Mouse (Mus musculus) kidney, adult 11 months (tissue): Measurements from ENCODE around the gene Olfr1427.
"Not testable (repeated sequence)": the region's sequence is repeated elsewhere in the genome, so short reads cannot be mapped to it uniquely, and the experiment has no call there.

Experiments used
- DNase-seq: peaks from one replicate; pipeline ENCODE4 v3.0.0; 2022

Olfr1427 gene

DNA sequence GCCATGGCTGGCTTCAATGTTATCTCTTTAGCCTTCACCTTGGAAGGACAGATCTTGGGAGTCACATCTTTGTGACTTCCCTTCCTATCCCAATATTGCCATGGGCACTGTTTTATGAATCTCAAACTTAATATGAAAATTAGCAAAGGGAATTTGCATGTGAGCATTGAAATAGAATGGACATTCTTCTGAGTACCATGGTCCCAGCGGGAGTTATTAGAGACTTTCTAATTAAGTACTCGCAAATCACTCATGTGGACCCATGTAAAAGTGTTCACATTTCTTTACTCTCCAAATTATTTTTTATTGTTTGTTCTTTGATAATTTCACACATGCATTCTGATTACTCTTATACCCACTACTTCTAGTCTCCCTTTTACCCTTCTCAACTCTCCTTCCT, at the start of gene Olfr1427:
TSS of gene Olfr1427 (minus strand) at position 101 of the 400 bp plus-strand sequence.
- no peak for DNase-seq

DNA sequence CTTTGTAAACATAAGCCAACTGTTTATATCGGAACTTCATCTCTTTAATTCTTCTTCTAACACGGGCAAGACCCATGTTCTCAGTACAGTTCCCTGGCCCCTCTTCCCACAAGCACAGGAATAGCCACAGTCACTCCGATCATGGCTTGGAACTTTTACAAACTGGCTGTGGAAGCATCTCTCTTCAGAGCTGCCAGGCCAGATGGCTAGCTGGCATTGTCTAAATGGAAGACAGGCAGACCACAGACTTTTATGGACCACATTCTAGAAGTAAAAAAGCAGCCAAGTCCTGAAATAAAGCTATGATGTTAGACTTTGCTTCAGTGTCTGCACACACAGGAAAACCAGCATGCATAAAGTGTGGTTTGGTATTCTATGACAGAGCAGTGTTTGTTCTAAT, 42.3 kb upstream of the Olfr1427 start:
- no peak for DNase-seq

DNA sequence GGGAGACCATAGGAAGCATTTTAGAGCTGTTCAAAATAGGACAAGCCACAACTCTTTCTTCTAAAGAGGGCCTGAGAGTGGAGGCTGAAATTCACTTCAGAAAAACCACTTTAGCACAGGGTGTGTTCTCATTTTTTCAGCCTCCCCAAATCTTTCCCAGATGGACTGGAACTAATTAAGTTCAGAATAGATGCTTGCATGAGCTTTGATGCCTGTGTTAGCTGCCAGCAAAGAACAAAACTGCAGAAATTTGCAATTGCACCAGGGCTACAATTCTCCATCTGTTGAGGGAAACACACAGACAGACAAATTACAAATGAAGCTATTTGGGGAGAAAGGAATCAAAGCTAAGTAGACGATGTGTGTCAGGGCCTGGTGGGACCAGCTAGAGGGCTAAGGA, 40.2 kb upstream of the Olfr1427 start:
- no peak for DNase-seq

DNA sequence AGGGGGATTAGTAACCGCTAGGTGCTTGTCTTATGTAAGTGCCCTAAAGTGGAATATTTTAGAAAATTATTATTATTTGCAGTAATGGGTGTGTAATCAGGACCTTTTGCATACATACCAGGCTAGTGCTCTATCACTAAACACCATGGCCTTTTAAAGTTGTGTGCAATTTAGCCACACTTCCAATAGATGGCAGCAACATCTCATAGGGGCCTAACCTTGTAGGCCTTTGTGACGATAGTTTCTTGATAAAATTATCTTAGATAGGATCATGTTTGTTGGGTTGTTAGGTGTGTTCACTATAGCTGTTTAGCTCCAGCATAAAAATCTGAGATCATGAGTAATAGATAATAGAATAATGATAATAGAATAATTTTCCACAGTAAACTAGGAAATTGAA, 31.2 kb upstream of the Olfr1427 start:
- no peak for DNase-seq

DNA sequence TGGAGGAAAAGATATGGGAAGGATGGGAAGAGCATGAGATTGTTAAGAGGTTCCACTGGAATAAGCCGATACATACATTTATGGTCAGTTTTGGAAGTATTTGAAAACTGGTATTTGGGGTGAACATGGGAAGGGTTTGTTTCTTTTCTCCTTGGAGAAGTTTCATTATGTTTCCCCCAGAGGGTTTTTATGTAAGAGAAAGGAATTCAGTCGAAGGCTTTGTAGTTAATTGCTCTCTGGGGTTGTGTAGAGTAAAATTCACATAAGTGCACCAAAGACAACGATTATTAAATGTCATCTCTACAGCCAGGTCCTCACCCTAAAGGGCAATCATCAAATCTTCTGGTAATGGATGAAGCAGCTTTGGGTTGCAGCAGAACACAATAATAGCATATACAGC, 20.0 kb upstream of the Olfr1427 start, which contains the start of gene Olfr76:
TSS of gene Olfr76 (minus strand) at position 101 of the 400 bp plus-strand sequence.
- DNase-seq = no peak

DNA sequence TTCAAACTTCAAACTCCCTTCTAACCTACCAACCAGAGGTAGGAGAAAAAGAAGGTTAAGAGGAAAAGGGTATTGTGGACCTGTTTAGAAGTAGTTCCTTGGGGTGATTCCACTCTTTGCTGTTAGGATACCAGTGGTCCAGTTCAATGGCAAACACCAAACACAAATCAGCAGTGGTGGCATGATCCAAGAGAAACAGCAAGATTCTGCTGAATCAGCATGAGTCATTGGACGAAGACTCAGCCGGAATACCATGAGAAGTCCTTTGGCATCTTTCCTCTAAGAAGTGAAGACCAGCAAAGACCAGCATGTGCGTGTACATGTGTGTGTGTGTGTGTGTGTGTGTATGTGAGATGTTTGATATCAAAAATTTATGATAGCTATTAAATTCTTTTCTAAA, 13.3 kb upstream of the Olfr1427 start:
- no peak for DNase-seq

DNA sequence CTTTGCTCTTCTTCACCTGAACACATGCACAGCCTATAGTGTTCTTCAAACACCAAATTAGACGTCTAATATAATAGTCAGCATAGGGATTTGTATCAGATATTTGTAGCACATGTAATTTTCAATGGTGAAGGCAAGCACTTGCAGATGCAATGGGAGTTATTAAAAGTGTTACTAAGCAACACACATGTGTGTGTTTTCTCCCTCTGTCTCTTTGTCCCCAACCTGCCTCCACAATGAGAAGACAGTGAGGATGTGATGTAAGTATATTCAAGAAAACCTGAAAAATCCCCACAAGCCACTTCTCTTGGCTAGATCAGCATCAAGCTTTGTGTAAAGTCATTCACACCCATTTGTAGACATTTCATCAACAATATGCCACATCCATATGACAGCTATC, 12.7 kb upstream of the Olfr1427 start, which contains the start of gene Olfr1428:
TSS of gene Olfr1428 (minus strand) at position 101 of the 400 bp plus-strand sequence.
- DNase-seq = no peak

DNA sequence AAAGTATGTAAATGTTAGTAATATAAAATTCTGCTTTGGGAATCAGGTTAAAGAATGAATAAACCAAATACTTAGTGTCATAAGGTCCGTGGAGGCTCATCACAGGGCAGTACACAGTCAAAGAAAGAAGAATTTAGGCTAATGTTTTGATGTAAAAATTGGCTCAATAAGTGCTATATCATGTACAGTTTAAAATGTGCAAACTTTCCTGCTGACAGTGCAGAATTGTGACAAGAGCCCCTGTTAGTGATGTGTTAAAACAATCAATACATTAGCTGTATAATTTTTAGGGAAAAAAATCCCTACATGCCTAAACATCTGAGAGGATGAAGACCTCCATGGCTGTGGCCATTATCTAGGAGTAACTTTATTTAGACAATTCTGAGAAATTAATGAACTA, 10.7 kb upstream of the Olfr1427 start:
- no peak for DNase-seq

DNA sequence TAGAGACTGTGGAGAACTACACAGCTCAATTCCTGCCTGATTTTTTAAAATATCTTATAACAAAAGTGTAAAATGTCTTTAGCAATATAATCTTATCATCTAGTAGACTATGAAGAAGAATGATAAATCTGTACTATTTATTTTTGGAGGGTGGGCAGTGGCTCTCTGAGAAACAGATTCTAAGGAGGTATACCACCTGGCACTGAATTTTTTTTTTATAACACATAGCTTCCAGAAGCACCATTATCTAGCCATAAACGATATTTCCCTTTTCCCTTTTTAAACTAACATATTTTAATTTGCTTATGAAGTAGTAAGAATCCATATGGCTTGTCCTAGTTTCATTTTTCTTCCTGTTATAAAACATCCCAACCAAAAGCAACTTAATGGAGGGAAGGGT, 1.4 kb upstream of the Olfr1427 start:
- DNase-seq = no peak

DNA sequence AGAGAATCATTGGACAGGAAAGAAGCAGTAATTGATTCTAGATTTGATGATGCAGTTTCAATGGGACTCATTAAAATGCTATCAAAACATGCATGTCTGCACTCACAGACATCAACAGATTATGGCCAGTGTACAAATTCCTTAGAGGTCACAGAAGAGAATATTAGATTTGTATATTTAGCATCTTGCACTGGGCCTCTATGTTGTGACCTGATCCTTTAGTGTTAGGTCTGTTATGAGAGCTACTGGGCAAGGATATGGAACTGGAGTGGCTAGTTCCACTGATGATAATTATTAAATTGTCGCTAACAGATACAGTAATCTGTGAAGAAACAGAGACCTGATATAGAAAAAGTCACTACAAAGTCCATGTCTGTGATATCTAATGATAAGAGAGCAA, 11.2 kb downstream of the Olfr1427 start, which contains the start of gene Olfr1426:
TSS of gene Olfr1426 (minus strand) at position 101 of the 400 bp plus-strand sequence.
- DNase-seq = no peak

DNA sequence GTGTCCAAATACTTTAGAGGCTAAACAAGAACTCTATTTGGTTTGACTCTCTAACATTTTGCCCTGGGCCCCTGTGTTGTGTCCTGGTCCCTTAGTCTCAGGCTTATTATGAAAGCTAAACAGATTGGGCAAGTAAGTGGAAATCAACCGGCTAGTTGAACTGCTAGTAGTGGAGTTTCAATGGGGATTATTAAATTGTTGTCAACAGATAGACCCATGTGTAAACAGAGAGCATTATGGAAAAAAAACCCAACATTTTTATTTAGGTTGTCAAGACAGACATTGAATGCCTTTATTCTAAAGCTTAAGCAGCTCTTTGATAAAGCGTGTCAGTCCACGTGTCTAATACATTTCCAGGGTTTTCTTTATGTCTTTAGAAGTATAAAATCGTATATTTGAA, 25.5 kb downstream of the Olfr1427 start, which contains the start of gene Olfr1425:
TSS of gene Olfr1425 (minus strand) at position 101 of the 400 bp plus-strand sequence.
- not testable (repeated sequence) for DNase-seq

DNA sequence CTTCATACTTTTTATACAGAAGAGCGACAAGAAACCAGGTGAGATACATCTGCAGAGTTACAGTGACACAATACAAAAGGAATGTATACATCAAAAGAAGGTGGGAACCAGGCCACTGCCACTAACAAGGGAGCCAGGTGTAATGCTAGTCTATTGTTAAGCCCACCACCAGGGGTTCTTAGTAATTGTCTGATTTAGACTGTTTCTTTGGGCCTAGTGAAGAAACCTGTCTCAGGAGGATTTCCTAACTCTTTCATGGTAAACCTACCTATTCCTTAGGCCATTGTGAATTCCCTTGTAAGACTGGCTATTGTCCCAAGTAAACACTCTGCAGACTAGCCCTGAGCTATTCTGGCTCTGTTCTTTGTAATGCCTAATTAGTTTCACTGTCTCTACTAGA, 33.6 kb downstream of the Olfr1427 start:
- not testable (repeated sequence) for DNase-seq

DNA sequence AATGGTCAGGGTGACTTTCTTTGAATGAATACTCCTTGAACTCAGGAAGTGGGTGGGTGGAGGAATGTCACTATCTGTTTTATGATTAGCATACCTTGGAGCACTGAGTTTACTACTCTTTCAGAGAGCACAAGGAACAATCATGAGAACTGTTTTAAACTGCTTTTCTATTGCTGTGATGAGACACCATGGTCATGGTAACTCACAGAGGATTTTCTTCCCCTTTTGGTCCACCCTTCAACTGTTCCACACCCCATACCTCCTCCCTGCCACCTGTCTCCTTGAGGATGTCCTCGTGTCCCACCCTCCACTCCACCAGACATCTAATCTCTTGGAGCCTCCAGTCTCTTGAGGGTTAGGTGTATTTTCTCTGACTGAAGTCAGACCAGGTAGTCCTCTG, 35.3 kb downstream of the Olfr1427 start:
- not testable (repeated sequence) for DNase-seq

DNA sequence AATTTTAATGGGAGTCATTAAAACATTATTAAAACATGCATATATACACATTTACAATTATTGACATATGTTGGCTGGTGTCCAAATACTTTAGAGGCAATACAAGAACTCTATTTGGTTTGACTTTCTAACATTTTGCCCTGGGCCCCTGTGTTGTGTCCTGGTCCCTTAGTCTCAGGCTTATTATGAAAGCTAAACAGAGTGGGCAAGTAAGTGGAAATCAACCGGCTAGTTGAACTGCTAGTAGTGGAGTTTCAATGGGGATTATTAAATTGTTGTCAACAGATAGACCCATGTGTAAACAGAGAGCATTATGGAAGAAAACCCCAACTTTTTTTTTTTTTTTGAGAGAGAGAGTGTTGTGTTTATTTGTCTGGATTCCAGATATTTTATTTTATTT, 40.6 kb downstream of the Olfr1427 start, which contains the start of gene Olfr1424:
TSS of gene Olfr1424 (minus strand) at position 101 of the 400 bp plus-strand sequence.
- DNase-seq = not testable (repeated sequence)
